In genomic region chr5:129761865-129762540, GRCm38 (mm10) we compare ENCODE assay signal across 11 mouse cellular contexts. TPM values are rescaled to one million over a fixed set of nuclear protein-coding genes. Genes with fewer than 3 reads are reported as not detected.
A peak's percentile ranks its signal among the peaks of the same experiment; 100 is the strongest.
DNase-seq lines count a peak whose midpoint lies in the region; ATAC-seq and TF ChIP-seq lines count a peak whose summit lies in the region.
"Had no signal": no experiment of that assay in that cellular context is flagged by ENCODE, and none has a peak within 500 bp of the region (broad histone marks: within the 10 kb centered on the region; RNA-seq: fewer than 3 reads in every experiment).

No protein-coding gene starts in this region.

- no peak overlapping the region for H3K9ac ChIP-seq in kidney, embryonic 14.5 days (ENCODE audit: low read depth, low read length)
- H3K9ac ChIP-seq in liver, postnatal 0 days (replicated peaks): no peak overlapping the region
- H3K9ac ChIP-seq: heart, embryonic 15.5 days had no signal

- no peak overlapping the region for H3K4me3 ChIP-seq in kidney, embryonic 14.5 days (ENCODE audit: low read length)
- H3K4me3 ChIP-seq in liver, postnatal 0 days (ENCODE audit: low read depth, low read length): no peak overlapping the region
- H3K4me3 ChIP-seq: heart, embryonic 15.5 days had no signal

- peak; percentile 91 for ATAC-seq in kidney, embryonic 14.5 days (ENCODE audit: low FRiP score, low TSS enrichment)
- no peak for ATAC-seq in liver, postnatal 0 days

- no peak for TF ChIP-seq EP300 in liver, postnatal 0 days (IDR thresholded peaks at IDR 0.05; ENCODE audit: low read depth)

- no peak for TF ChIP-seq CTCF in liver, postnatal 0 days (IDR thresholded peaks at IDR 0.05; ENCODE audit: low read depth)

- no peak for DNase-seq in kidney, postnatal 36 days
- DNase-seq in frontal cortex, postnatal 14 days (ENCODE audit: low spot score in 2 of 2): peak; percentile 23 to 63
- DNase-seq in left cerebral cortex, postnatal 10 days (ENCODE audit: extremely low spot score in 1 of 2, low spot score in 2 of 2): peak; percentile 50 to 67
- DNase-seq in right cerebral cortex, postnatal 25 days: peak; percentile 15
- DNase-seq in liver, postnatal 0 days: no peak
- DNase-seq in heart, postnatal 36 days: no peak
- DNase-seq in thymus, adult 18-20 months: no peak

- H3K36me3 ChIP-seq in kidney, embryonic 14.5 days (ENCODE audit: control insufficient read depth, insufficient read depth, low read length): peaks cover 14% of the 10 kb centered on the region
- H3K36me3 ChIP-seq in liver, postnatal 0 days (replicated peaks; ENCODE audit: insufficient read depth, low read length): peaks cover 8% of the 10 kb centered on the region

- H3K27me3 ChIP-seq in kidney, embryonic 14.5 days (ENCODE audit: control insufficient read depth, insufficient read depth, low read length): no peaks in the 10 kb centered on the region
- no peaks in the 10 kb centered on the region for H3K27me3 ChIP-seq in liver, postnatal 0 days (ENCODE audit: insufficient read depth, low read length)
- H3K27me3 ChIP-seq: CH12.LX; heart, embryonic 15.5 days had no signal

- peak overlapping the region; percentile 83 for H3K27ac ChIP-seq in kidney, embryonic 14.5 days (ENCODE audit: low read depth, low read length)
- H3K27ac ChIP-seq in liver, postnatal 0 days (ENCODE audit: low read depth): no peak overlapping the region
- H3K27ac ChIP-seq: heart, embryonic 15.5 days had no signal

- WGBS in kidney, embryonic 14.5 days: 65% methylated on average over 18 of the region's 18 CpGs
- WGBS in liver, postnatal 0 days (ENCODE audit: insufficient replicate concordance): 75% methylated on average over 18 of the region's 18 CpGs

- no peaks in the 10 kb centered on the region; the same call in 1 of the 2 replicates for H3K4me1 ChIP-seq in kidney, embryonic 14.5 days (ENCODE audit: control insufficient read depth, insufficient read depth, low read length)
- H3K4me1 ChIP-seq in liver, postnatal 0 days (ENCODE audit: insufficient read depth): no peaks in the 10 kb centered on the region
- H3K4me1 ChIP-seq: heart, embryonic 15.5 days had no signal

- no peak overlapping the region for H3K4me2 ChIP-seq in kidney, embryonic 14.5 days (replicated peaks; ENCODE audit: low read depth, low read length)
- no peak overlapping the region for H3K4me2 ChIP-seq in liver, postnatal 0 days (ENCODE audit: low read depth, low read length)
- H3K4me2 ChIP-seq: heart, embryonic 15.5 days had no signal

- intact Hi-C loops in left cerebral cortex, postnatal 10 days (cut with DNase I): no loop called here
- intact Hi-C loops in heart, postnatal 36 days (cut with DNase I): no loop called here

- H3K9me3 ChIP-seq in kidney, embryonic 14.5 days (ENCODE audit: control insufficient read depth, low read length): no peaks in the 10 kb centered on the region
- no peaks in the 10 kb centered on the region for H3K9me3 ChIP-seq in liver, postnatal 0 days (ENCODE audit: low read length)
- H3K9me3 ChIP-seq: heart, embryonic 15.5 days had no signal

RNA-seq across cellular contexts. Expression of gene Psph, which starts 25.2 kb away (rescaled TPM):
- polyA plus RNA-seq in kidney, embryonic 14.5 days (2014; fragmentation: Nextera tagmentation; extraction: Ambion mirVana): 61.9 and 68.2 TPM in 2 replicates
- 10 to 100 TPM; 21.9 to 23.6 TPM for total RNA-seq in left cerebral cortex, postnatal 10 days (2021)
- 18.4 and 20.5 TPM in 2 replicates for polyA plus RNA-seq in liver, postnatal 0 days (2015; fragmentation: Nextera tagmentation; extraction: Ambion mirVana)
- 10 to 100 TPM in 1 of 2 experiments, 1 to 10 TPM in 1; 7.8 to 12.9 TPM for total RNA-seq in heart, postnatal 36 days (2021)

RNA-seq across cellular contexts. Expression of gene Nipsnap2, which starts 37.1 kb away (rescaled TPM):
- 117 and 137 TPM in 2 replicates for polyA plus RNA-seq in kidney, embryonic 14.5 days (2014; fragmentation: Nextera tagmentation; extraction: Ambion mirVana)
- total RNA-seq in left cerebral cortex, postnatal 10 days (2021): 10 to 100 TPM; 75.6 to 77.0 TPM
- polyA plus RNA-seq in liver, postnatal 0 days (2015; fragmentation: Nextera tagmentation; extraction: Ambion mirVana): 30.5 and 32.2 TPM in 2 replicates
- total RNA-seq in heart, postnatal 36 days (2021): 100 to 1,000 TPM; 766 to 842 TPM

RNA-seq across cellular contexts. Expression of gene Mrps17, which starts 46.7 kb away (rescaled TPM):
- polyA plus RNA-seq in kidney, embryonic 14.5 days (2014; fragmentation: Nextera tagmentation; extraction: Ambion mirVana): 201 and 234 TPM in 2 replicates
- total RNA-seq in left cerebral cortex, postnatal 10 days (2021): 10 to 100 TPM; 75.9 to 90.0 TPM
- 124 and 130 TPM in 2 replicates for polyA plus RNA-seq in liver, postnatal 0 days (2015; fragmentation: Nextera tagmentation; extraction: Ambion mirVana)
- total RNA-seq in heart, postnatal 36 days (2021): 10 to 100 TPM; 81.3 to 87.3 TPM

RNA-seq across cellular contexts. Expression of gene Sept14, which starts 53.7 kb away (rescaled TPM):
- polyA plus RNA-seq in kidney, embryonic 14.5 days (2014; fragmentation: Nextera tagmentation; extraction: Ambion mirVana): not detected in 2 replicates
- not detected for total RNA-seq in left cerebral cortex, postnatal 10 days (2021)
- not detected in 2 replicates for polyA plus RNA-seq in liver, postnatal 0 days (2015; fragmentation: Nextera tagmentation; extraction: Ambion mirVana)
- total RNA-seq in heart, postnatal 36 days (2021): not detected
- total RNA-seq: CH12.LX had no signal
- polyA plus RNA-seq: heart, embryonic 15.5 days; spleen, adult 2 months had no signal

Comparison
In these comparisons a context has a peak if more than half of its experiments do, and no peak if none do; other contexts are left out.
1. DNase-seq: peak in frontal cortex, postnatal 14 days (2 of 2), left cerebral cortex, postnatal 10 days (2 of 2) and right cerebral cortex, postnatal 25 days (single experiment); none in kidney, postnatal 36 days (0 of 2), liver, postnatal 0 days (single experiment), heart, postnatal 36 days (0 of 2) and thymus, adult 18-20 months (0 of 2).
2. RNA of gene Nipsnap2, which starts 37.1 kb away (total RNA-seq): 766 to 842 TPM in heart, postnatal 36 days; 75.6 to 77.0 TPM in left cerebral cortex, postnatal 10 days; every median in the first group is over 4 times any median in the second.